Mouse (Mus musculus) gonadal fat pad, adult 2 months (tissue): ENCODE results near the gene Spata22. TPM values are rescaled to one million over a fixed set of nuclear protein-coding genes. Genes with fewer than 3 reads are reported as not detected.
"Not testable (repeated sequence)": the region's sequence is repeated elsewhere in the genome, so short reads cannot be mapped to it uniquely, and the experiment has no call there.

ENCODE experiments used
- DNase-seq: peaks from one replicate; pipeline ENCODE4 v3.0.0-alpha.2; 2012; ENCODE audit warnings: low read depth
- polyA plus RNA-seq: library from polyadenylated mRNA; depleted of rRNA; stranded (reverse); fragments of >200 nt; gene quantifications from 2 replicates; pipeline ENCODE4 v1.2.3, GENCODE M21; 2012; rRNA removed

The Spata22 gene
- 0.19 and 0.22 TPM in 2 replicates for polyA plus RNA-seq

- DNase-seq: no peak
These were observed at the start of gene Spata22, which contains the start of the genes Aspa and Gm49340 for GRCm38 (mm10) chr11:73329442-73329841. Spata22 (plus strand) TSS chr11:73329741. Aspa (minus strand) TSS chr11:73329596. Gm49340 (plus strand) TSS chr11:73329741.

- no peak for DNase-seq
These were observed 48.8 kb upstream of the Spata22 start for GRCm38 (mm10) chr11:73280710-73281109.

- no peak for DNase-seq
These were observed 48.0 kb upstream of the Spata22 start for GRCm38 (mm10) chr11:73281528-73282027.

- DNase-seq: no peak
These were observed 46.2 kb upstream of the Spata22 start for GRCm38 (mm10) chr11:73283369-73283768.

- no peak for DNase-seq
These were observed 45.6 kb upstream of the Spata22 start for GRCm38 (mm10) chr11:73283926-73284325.

GRCm38 (mm10) chr11:73284351-73284750 lies 45.2 kb upstream of the Spata22 start:
- DNase-seq: no peak

- no peak for DNase-seq
These were observed 39.9 kb upstream of the Spata22 start for GRCm38 (mm10) chr11:73289621-73290020.

GRCm38 (mm10) chr11:73303123-73303522 lies 26.4 kb upstream of the Spata22 start:
- no peak for DNase-seq

GRCm38 (mm10) chr11:73315961-73316360 lies 13.6 kb upstream of the Spata22 start:
- DNase-seq: no peak

GRCm38 (mm10) chr11:73318581-73318980 lies 11.0 kb upstream of the Spata22 start:
- not testable (repeated sequence) for DNase-seq

- not testable (repeated sequence) for DNase-seq
These were observed 8.5 kb upstream of the Spata22 start for GRCm38 (mm10) chr11:73321064-73321463.

GRCm38 (mm10) chr11:73323906-73324830 lies 5.4 kb upstream of the Spata22 start:
- DNase-seq: no peak

GRCm38 (mm10) chr11:73326485-73326886 lies 3.1 kb upstream of the Spata22 start:
- DNase-seq: no peak

- DNase-seq: no peak
These were observed 2.2 kb upstream of the Spata22 start for GRCm38 (mm10) chr11:73327361-73327760.

- DNase-seq: no peak
These were observed 3.8 kb downstream of the Spata22 start for GRCm38 (mm10) chr11:73333357-73333756.

GRCm38 (mm10) chr11:73336919-73337318 lies 7.4 kb downstream of the Spata22 start:
- no peak for DNase-seq

GRCm38 (mm10) chr11:73350483-73350882 lies 20.9 kb downstream of the Spata22 start, which contains the start of gene Olfr20:
Olfr20 (plus strand) TSS chr11:73350783.
- no peak for DNase-seq

GRCm38 (mm10) chr11:73370946-73371345 lies 41.4 kb downstream of the Spata22 start, which contains the start of gene Olfr376:
Olfr376 (plus strand) TSS chr11:73371246.
- DNase-seq: no peak

- no peak for DNase-seq
These were observed 65.8 kb downstream of the Spata22 start for GRCm38 (mm10) chr11:73395374-73395773.
